Mouse (Mus musculus) olfactory bulb, adult 2 months (tissue): ENCODE results near the gene Jarid2. TPM values are rescaled to one million over a fixed set of nuclear protein-coding genes. Genes with fewer than 3 reads are reported as not detected.

Experiments
- H3K27ac ChIP-seq: fragments of 200-500 bp; 2 replicates; pipeline ENCODE4 v1.5.1; 2012; ENCODE audit warnings: low read depth, low read length; ENCODE audit not compliant: insufficient read depth
- H3K4me1 ChIP-seq: fragments of 200-500 bp; 2 replicates; pipeline ENCODE4 v1.6.1; 2012; ENCODE audit warnings: low read length; ENCODE audit not compliant: control insufficient read depth, insufficient read depth
- H3K4me3 ChIP-seq: fragments of 200-500 bp; 2 replicates; pipeline ENCODE4 v1.5.1; 2012; ENCODE audit warnings: mild to moderate bottlenecking, low read depth, low read length, moderate library complexity; ENCODE audit not compliant: insufficient read depth
- CTCF ChIP-seq: fragments of 200-500 bp; IDR thresholded peaks from 2 replicates; pipeline ENCODE4 v1.5.1; 2012; ENCODE audit warnings: low read depth, mild to moderate bottlenecking, low read length, moderate library complexity; ENCODE audit not compliant: insufficient read depth
- POLR2A ChIP-seq: fragments of 200-500 bp; IDR thresholded peaks from 2 replicates; pipeline ENCODE4 v1.6.1; 2012; ENCODE audit warnings: mild to moderate bottlenecking, low read depth, low read length, moderate library complexity; ENCODE audit not compliant: insufficient read depth
- WGBS: fragments of 180-500 bp; shearing (Covaris S2); methylation state at CpG from one replicate; pipeline ENCODE4 v1.1.7; 2018; 5-methylcytosine and 5-hydroxymethylcytosine counted together
- polyA plus RNA-seq: library from polyadenylated mRNA; stranded (reverse); fragments of >200 nt; gene quantifications from 2 replicates; pipeline ENCODE4 v1.2.4, GENCODE M21; 2012; ENCODE audit warnings: low replicate concordance; ENCODE audit not compliant: missing spikeins, insufficient read depth, insufficient read length

Gene Jarid2
- 107 TPM in 1 of 2 replicates, not detected in the other for polyA plus RNA-seq

DNA sequence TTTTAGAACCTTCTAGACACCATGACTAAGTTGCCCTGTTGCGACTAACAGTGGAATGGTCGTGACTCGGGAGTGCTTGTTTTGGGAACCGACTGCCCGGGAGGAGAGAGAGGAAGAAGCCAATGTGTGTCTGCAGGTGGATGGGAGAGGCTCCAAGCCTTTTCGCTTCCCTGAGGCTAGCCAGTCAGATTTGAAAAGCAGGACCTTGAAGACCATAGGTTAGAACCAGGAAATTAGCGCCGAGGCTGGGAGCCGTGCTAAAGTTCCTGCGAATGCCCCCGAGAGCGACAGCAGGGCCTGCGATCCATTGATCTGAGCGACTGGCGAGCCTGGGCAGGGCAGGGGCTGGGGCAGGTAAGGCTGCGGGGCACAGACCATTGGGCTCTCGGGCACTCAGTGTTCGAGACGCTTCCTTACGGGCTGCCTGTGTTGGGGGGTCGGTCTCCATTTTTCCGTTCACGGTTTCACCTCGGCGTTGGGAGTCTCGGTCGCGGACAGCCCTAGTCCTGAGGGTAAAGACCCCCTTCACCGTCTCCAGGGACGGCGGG, at the start of gene Jarid2:
Gene Jarid2, plus strand, starts transcription at position 51 of the 548 bp plus-strand sequence.
- TF ChIP-seq POLR2A (no peak), CTCF (no peak)
- WGBS = 12% methylated on average over 31 of the region's 31 CpGs
- H3K27ac ChIP-seq = peak within 1 kb of the TSS; percentile 22; the same call in 1 of the 2 replicates
- peaks cover 5% of the 10 kb centered on the region for H3K4me1 ChIP-seq
- peak within 1 kb of the TSS; percentile 99 for H3K4me3 ChIP-seq

DNA sequence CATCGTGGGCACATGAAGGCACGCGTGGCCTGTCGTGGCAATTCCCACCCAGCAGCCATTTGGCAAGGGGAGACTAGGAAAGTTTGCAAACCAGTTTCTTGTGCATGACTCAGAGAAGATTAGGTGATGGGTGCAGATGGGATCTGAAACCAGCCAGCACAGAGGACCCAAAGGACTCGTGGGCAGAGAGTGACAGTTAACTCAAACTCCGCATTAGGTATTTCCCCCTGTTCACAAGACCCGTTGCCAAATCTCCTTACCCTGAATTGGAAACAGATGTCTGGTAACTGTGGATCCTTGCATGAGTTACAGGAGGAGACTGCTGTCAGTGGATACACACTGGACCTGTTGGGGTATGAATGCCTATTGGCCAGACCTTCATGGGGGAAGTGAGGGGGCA, 48.2 kb upstream of the Jarid2 start:
- Histone ChIP-seq H3K27ac (no peak overlapping the region), H3K4me1 (no peaks in the 10 kb centered on the region), H3K4me3 (no peak overlapping the region)
- 85% methylated on average over 7 of the region's 7 CpGs for WGBS
- no peak for TF ChIP-seq CTCF
- TF ChIP-seq POLR2A = no peak

DNA sequence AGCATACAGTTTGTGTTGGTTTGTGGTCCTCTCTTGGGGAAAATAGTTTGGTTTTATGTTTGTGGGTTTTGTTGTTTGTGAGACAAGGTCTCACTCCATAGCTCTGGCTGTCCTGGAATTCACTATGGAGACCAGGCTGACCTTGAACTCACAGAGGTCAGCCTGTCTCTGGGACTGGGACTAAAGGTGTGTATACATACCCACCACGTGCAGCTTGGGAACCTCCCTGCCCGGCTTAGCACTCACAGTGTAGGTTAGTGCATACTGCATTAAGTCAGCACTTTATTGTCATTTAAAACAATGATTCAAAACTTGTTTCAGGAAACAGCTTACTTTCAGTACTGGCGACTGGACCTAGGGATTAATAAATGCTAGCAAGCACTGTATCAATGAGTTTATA, 41.1 kb upstream of the Jarid2 start:
- Histone ChIP-seq H3K4me3 (no peak overlapping the region), H3K4me1 (no peaks in the 10 kb centered on the region), H3K27ac (no peak overlapping the region)
- 80% methylated on average over 3 of the region's 3 CpGs for WGBS
- TF ChIP-seq CTCF = no peak

DNA sequence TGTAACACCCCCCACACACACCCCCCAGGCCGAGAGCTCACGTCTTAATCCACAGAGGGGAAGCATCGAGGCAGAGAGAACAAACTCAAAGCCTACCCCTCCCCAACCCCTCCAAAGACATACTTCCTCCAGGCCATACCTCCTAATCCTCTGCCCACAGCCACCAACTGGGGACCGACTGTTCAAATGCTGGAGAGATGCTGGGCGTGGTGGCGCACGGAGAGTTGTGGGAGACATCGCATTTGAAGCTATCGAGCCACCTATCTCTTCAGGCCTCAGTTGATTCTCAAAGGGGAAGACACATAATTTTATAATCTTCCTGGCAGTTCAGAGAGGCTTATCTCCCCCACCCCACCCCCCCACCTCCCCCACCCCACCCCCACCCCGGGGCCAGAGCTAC, 31.6 kb upstream of the Jarid2 start:
- 88% methylated on average over 10 of the region's 10 CpGs for WGBS
- no peaks in the 10 kb centered on the region for H3K4me1 ChIP-seq
- no peak for TF ChIP-seq POLR2A
- no peak for TF ChIP-seq CTCF
- H3K27ac ChIP-seq = no peak overlapping the region
- H3K4me3 ChIP-seq = no peak overlapping the region

DNA sequence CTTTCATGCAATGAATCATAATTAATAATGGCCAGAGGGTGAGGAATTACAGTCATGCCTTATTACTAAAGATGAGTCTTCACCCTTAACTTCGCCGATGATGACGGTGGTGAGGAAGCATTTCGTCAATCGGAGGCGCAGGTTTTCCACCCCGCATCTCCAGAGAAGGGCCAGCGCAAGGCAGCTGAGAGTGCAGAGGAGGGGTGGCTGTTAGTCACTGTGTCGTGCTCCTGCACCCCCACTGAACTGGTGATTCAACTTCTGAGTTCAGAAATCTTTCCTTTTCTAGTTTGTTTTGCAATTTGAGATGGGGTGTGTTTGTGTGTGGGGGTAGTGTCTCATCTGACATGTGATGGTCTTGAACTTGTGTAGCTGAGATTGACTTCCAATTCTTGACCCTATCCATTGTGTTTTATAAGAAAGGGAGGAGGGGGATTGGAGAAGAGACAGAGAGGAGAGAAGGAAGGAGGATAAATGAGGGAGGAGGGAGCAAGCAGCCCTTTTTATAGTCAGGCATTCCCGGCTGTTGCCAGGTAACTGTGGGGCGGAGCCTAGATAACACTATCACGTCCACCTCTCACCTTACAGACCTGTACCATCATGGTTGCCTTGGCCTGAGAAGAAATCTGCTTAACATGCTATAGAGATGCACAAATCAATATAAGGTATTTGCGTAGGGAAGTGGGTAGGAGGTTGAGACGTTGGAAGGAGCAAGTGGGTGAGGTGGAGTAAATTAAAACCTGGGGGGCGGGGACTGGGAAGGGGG, 25.1 kb upstream of the Jarid2 start:
- H3K27ac ChIP-seq = no peak overlapping the region
- 65% methylated on average over 15 of the region's 15 CpGs for WGBS
- no peak overlapping the region for H3K4me3 ChIP-seq
- H3K4me1 ChIP-seq = 0 out of 2 replicates have a peak, but pooled peaks cover 4% of the 10 kb centered on the region
- TF ChIP-seq CTCF (no peak), POLR2A (no peak)

DNA sequence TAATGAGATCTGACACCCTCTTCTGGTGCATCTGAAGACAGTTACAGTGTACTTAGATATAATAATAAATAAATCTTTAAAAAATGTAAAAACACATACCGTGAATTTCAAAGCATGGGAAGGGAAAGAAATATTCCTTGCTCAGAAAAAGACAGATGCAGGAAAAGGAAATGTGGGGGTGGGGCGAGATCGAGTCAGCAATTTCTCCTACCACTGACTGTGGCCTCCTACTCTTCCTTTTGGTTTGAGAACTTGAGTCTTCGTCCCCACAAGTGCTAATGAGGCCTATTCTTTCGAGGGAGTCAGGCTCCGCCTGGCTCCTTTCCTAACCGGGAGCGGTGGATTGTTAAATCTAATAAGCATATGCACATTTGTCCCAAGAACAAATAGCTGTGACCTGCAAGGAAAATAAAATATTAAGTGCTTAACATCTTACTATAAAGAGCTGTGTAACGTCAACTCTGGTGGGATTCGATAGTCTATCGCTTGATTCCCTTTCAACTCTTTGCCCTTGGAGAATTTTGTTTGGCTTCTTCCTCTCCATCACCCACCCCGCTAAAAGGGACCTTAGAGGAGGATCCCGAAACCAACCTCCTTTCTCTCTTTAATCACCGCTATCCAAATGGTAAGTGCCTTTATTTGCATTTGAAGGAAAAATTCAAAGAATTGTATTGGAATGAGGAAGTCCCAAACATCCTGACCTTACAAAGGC, 24.1 kb upstream of the Jarid2 start:
- Histone ChIP-seq H3K4me1 (0 out of 2 replicates have a peak, but pooled peaks cover 4% of the 10 kb centered on the region), H3K4me3 (no peak overlapping the region), H3K27ac (no peak overlapping the region)
- 62% methylated on average over 14 of the region's 14 CpGs for WGBS
- TF ChIP-seq CTCF (no peak), POLR2A (no peak)

DNA sequence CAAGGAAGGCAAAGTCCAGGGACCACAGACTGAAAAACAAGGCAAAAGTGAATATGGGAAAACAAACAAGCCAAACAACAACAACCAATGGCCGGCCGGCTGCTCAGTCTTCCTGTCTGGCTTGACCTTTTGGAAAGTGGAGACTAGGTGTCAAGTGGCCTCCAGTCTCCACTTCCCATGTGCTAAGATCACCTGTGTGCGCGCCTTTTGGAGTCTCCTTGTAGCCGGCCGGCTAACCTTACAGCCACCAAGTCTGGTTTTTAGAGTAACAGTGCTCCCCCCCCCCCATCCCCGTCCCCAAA, 23.6 kb upstream of the Jarid2 start:
- Histone ChIP-seq H3K27ac (no peak overlapping the region), H3K4me3 (no peak overlapping the region), H3K4me1 (0 out of 2 replicates have a peak, but pooled peaks cover 4% of the 10 kb centered on the region)
- WGBS = 92% methylated on average over 7 of the region's 7 CpGs
- TF ChIP-seq CTCF (no peak), POLR2A (no peak)

DNA sequence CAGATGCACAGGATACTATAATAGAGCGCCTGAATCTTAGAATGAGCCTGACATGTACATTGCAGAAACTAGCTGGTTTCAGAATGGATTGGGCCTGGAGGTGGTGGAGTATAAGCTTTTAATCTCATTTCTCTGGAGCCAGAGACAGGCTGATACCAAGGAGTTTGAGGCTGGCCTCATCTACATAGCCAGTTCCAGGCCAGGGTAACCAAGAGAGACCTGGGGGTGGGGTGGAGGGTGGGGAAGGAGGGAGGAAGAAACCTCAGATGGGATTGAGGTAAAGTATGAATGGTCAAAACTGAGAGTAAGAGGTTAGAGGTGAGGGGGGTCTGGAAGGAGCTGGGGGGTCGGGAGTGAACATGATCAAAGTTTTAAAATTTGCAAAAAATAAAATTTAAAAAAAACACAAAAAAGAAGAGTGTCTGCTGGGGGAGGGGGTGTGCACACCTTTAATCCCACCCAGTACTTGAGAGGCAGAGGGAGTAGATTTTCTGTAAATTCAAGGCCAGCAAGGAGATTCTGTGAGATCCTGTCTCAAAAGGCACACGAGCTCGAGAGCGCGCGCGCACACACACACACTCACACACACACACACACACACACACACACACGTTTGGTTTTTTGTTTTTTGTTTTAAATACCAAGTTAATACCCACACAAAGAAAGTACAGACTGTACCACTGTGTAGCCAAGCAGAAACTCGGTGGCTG, 22.9 kb upstream of the Jarid2 start:
- H3K27ac ChIP-seq = no peak overlapping the region
- 0 out of 2 replicates have a peak, but pooled peaks cover 4% of the 10 kb centered on the region for H3K4me1 ChIP-seq
- no peak overlapping the region for H3K4me3 ChIP-seq
- no peak for TF ChIP-seq POLR2A
- no peak for TF ChIP-seq CTCF
- 69% methylated on average over 10 of the region's 10 CpGs for WGBS

DNA sequence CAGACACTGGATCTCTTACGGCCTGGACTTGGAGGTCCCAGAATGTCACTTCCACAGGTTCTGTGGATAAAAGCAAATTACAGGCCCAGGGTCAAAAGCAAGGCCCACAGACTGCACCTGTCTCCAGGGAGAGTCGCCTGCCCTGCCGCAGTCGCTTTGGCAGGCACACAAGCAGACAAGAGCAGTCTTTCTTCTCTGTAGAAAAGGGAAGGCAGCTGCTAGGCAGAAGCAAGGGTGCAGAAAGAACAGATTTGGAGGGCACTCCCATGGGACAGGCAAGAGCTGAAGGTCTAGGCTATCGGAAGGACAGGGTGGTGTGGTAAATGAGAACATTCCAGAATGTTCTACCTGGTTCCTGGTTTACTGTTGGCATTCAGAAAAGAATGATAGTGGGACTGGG, 22.1 kb upstream of the Jarid2 start:
- WGBS = 62% methylated on average over 5 of the region's 5 CpGs
- TF ChIP-seq CTCF (no peak), POLR2A (no peak)
- Histone ChIP-seq H3K4me1 (0 out of 2 replicates have a peak, but pooled peaks cover 4% of the 10 kb centered on the region), H3K4me3 (no peak overlapping the region), H3K27ac (no peak overlapping the region)
